Mouse (Mus musculus): ENCODE results near the gene Dmgdh.

DNA sequence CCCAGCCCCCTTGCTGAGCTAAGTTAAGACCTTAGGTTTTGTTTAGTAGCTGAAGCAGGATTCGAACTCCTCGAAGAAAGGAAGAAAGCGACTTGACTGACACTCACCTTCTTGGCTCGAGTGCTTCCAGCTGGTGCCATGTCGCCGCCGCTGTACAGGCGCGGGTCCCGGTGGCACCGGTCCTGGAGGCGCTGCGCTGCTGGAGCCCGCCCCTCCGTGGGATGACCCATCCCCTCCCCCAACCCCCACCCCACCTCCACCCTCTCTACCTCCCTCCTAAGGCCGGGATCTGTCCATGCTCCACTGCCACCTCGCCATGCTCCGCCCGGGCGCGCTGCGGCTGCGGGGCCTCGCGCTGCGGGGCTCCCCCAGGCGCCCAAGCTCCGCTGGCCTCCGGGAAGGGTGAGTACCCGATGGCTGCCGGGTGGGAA, at the start of gene Dmgdh, which contains the start of gene Bhmt2:
- TF ChIP-seq FLI1 (IDR thresholded peaks at IDR 0.05; ENCODE audit: low read length) (no peak), GATA1 (IDR thresholded peaks at IDR 0.05; ENCODE audit: borderline replicate concordance, low read length) (no peak)
